Mouse (Mus musculus) brain, embryonic 14.5 days (tissue): ENCODE data around the gene Tuba1a.
"Not testable (repeated sequence)": the region's sequence is repeated elsewhere in the genome, so short reads cannot be mapped to it uniquely, and the experiment has no call there.

Source experiments
- CTCF ChIP-seq: fragments of 200-500 bp; IDR thresholded peaks from 2 replicates; pipeline ENCODE4 v1.5.1; 2012; ENCODE audit warnings: inconsistent platforms, mild to moderate bottlenecking, moderate library complexity, borderline replicate concordance; ENCODE audit not compliant: insufficient read depth, insufficient read length; ENCODE audit errors: extremely low read depth
- POLR2A ChIP-seq: fragments of 200-500 bp; IDR thresholded peaks from 2 replicates; pipeline ENCODE4 v1.6.1; 2012; ENCODE audit warnings: mild to moderate bottlenecking, inconsistent platforms, borderline replicate concordance; ENCODE audit not compliant: poor library complexity, insufficient read depth, insufficient read length, severe bottlenecking; ENCODE audit errors: extremely low read depth

DNA sequence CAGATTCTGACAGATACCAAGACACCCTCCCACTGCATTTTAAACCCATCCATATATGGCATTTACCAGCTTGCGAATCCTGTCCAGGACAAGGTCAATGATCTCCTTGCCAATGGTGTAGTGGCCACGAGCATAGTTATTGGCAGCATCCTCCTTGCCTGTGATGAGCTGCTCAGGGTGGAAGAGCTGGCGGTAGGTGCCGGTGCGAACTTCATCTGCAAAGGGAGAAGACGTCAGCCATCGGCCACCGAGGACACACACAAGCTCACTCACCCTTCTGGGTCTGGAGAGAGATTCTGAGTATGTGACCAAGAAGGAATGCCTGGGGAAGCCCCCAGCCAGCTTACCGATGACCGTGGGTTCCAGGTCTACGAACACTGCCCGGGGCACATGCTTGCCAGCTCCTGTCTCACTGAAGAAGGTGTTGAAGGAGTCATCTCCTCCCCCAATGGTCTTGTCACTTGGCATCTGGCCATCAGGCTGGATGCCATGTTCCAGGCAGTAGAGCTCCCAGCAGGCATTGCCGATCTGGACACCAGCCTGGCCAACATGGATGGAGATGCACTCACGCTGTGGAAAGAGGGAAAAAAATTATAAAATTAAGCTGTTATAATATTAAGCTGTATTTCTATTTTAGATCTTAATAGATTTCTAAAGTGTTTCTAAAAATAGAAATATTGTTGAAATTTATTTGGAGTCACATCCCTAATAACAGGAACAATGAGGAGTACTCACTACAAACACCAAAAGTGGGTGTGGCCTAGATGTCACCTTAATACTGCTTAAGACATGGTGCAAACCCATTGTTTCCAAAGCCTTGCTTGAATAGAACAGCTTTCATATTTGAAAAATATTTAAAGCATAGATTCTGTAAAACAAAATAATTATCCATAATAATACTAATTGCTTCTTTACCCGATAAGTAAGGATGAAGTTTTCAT, 2.1 kb downstream of the Tuba1a start:
- not testable (repeated sequence) for TF ChIP-seq CTCF, POLR2A
